8 mouse cellular contexts compared by ENCODE assay signal in the genomic region with DNA sequence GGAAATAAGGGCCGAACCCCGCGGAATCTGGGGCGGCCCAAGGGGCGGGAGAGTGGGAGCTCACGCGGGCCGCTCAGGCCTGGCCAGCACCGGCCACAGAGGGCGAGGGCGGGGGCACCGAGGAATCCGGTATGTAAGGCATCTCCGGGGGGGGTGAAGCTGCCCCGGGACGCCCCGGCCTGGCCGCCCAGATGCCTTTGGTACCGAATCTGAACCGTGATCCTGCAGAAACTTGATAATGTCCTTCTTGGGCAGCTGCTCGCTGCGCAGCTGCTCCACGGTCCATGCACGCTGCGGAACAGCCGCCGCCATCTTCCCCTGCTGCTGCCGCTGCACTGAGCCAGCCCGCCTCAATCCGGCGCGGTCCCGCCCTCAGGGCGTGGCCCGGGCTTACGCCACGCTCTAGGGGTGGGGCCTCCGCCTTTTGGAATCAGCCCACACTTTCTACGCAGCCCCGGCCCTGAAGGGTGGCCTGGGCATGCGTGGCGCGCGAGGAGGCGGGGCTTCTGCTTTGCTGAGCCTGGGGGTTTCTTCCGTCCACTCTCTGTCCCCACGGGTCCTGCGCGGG. TPM values are rescaled to one million over a fixed set of nuclear protein-coding genes. Genes with fewer than 3 reads are reported as not detected.
DNase-seq lines count a peak whose midpoint lies in the region; ATAC-seq lines count a peak whose summit lies in the region.

A gene (minus strand): TSS at position 397 of the 568 bp plus-strand sequence.

- H3K4me3 ChIP-seq in brown adipose tissue, adult 24 weeks (ENCODE audit: insufficient read depth, low read depth, low read length) = peak within 1 kb of the TSS; percentile 94
- peak within 1 kb of the TSS; percentile 93 for H3K4me3 ChIP-seq in heart, embryonic 13.5 days
- H3K4me3 ChIP-seq in liver, embryonic 12.5 days = peak within 1 kb of the TSS; percentile 94
- peak within 1 kb of the TSS; percentile 88 for H3K4me3 ChIP-seq in stomach, embryonic 15.5 days (replicated peaks)

- ATAC-seq in heart, embryonic 13.5 days (ENCODE audit: extremely low read depth, insufficient number of reproducible peaks, low FRiP score, low TSS enrichment) = peak; percentile 99
- ATAC-seq in liver, embryonic 12.5 days = peak; percentile 98
- ATAC-seq in stomach, embryonic 15.5 days (ENCODE audit: insufficient read depth, low FRiP score, low read depth) = peak; percentile 99

- H3K4me2 ChIP-seq in heart, embryonic 13.5 days = peak within 1 kb of the TSS; percentile 95
- peak within 1 kb of the TSS; percentile 86 for H3K4me2 ChIP-seq in liver, embryonic 12.5 days
- H3K4me2 ChIP-seq in stomach, embryonic 15.5 days = peak within 1 kb of the TSS; percentile 76

- H3K27me3 ChIP-seq in heart, embryonic 13.5 days (replicated peaks) = no peaks in the 10 kb centered on the region
- H3K27me3 ChIP-seq in liver, embryonic 12.5 days (replicated peaks) = no peaks in the 10 kb centered on the region
- no peaks in the 10 kb centered on the region for H3K27me3 ChIP-seq in stomach, embryonic 15.5 days (replicated peaks)

- H3K4me1 ChIP-seq in brown adipose tissue, adult 24 weeks (ENCODE audit: control insufficient read depth, insufficient read depth, insufficient read length, low read length) = peaks cover 2% of the 10 kb centered on the region
- H3K4me1 ChIP-seq in heart, embryonic 13.5 days = peaks cover 48% of the 10 kb centered on the region
- H3K4me1 ChIP-seq in liver, embryonic 12.5 days = peaks cover 48% of the 10 kb centered on the region
- peaks cover 12% of the 10 kb centered on the region; the same call in 1 of the 2 replicates for H3K4me1 ChIP-seq in stomach, embryonic 15.5 days

- H3K36me3 ChIP-seq in heart, embryonic 13.5 days = peaks cover 17% of the 10 kb centered on the region
- peaks cover 16% of the 10 kb centered on the region for H3K36me3 ChIP-seq in liver, embryonic 12.5 days
- 0 out of 2 replicates have a peak, but pooled peaks cover 1% of the 10 kb centered on the region for H3K36me3 ChIP-seq in stomach, embryonic 15.5 days

- peak; percentile 99 for DNase-seq in CD4-positive, CD25-positive, alpha-beta regulatory T cell, adult 2 months (ENCODE audit: low read depth, low spot score)
- peak; percentile 30 for DNase-seq in fat pad, adult 2 months (ENCODE audit: extremely low read depth, low read depth, low spot score)
- DNase-seq in kidney, postnatal 10 days = peak; percentile 98
- DNase-seq in natural killer cell, adult 2 months (ENCODE audit: low spot score in 2 of 2) = peak; percentile 97

- H3K9me3 ChIP-seq in heart, embryonic 13.5 days = no peaks in the 10 kb centered on the region
- H3K9me3 ChIP-seq in liver, embryonic 12.5 days (replicated peaks) = no peaks in the 10 kb centered on the region
- no peaks in the 10 kb centered on the region for H3K9me3 ChIP-seq in stomach, embryonic 15.5 days

- H3K9ac ChIP-seq in heart, embryonic 13.5 days = peak within 1 kb of the TSS; percentile 93
- peak within 1 kb of the TSS; percentile 91 for H3K9ac ChIP-seq in liver, embryonic 12.5 days
- H3K9ac ChIP-seq in stomach, embryonic 15.5 days = peak within 1 kb of the TSS; percentile 76

- H3K27ac ChIP-seq in brown adipose tissue, adult 24 weeks (replicated peaks; ENCODE audit: low read depth, low read length) = peak within 1 kb of the TSS; percentile 96
- peak within 1 kb of the TSS; percentile 93 for H3K27ac ChIP-seq in heart, embryonic 13.5 days (replicated peaks)
- H3K27ac ChIP-seq in liver, embryonic 12.5 days = peak within 1 kb of the TSS; percentile 85
- peak within 1 kb of the TSS; percentile 96 for H3K27ac ChIP-seq in stomach, embryonic 15.5 days

- WGBS in heart, embryonic 13.5 days = under 1% methylated on average over 49 of the region's 49 CpGs
- WGBS in liver, embryonic 12.5 days (ENCODE audit: insufficient replicate concordance) = under 1% methylated on average over 49 of the region's 49 CpGs
- WGBS in stomach, embryonic 15.5 days = under 1% methylated on average over 49 of the region's 49 CpGs

RNA-seq across cellular contexts. Expression of the gene that starts here (rescaled TPM):
- polyA plus RNA-seq in brown adipose tissue, adult 24 weeks (2012; ENCODE audit: insufficient read depth, insufficient read length, missing spikeins) = 136 and 207 TPM in 2 replicates
- polyA plus RNA-seq in heart, embryonic 13.5 days (2015; fragmentation: Nextera tagmentation; extraction: Ambion mirVana) = 476 and 518 TPM in 2 replicates
- polyA plus RNA-seq in liver, embryonic 12.5 days (2016; fragmentation: Nextera tagmentation; extraction: Ambion mirVana) = 226 and 234 TPM in 2 replicates
- polyA plus RNA-seq in stomach, embryonic 15.5 days (2015; fragmentation: Nextera tagmentation; extraction: Ambion mirVana) = 343 and 346 TPM in 2 replicates

Comparison
In these comparisons a context has a peak if more than half of its experiments do, and no peak if none do; other contexts are left out.
1. Peak in every context shown above with its lines: DNase-seq, ATAC-seq, H3K4me3 ChIP-seq and H3K27ac ChIP-seq.
2. DNase-seq: peak in every context shown above with its lines; median percentile 99 in CD4-positive, CD25-positive, alpha-beta regulatory T cell, adult 2 months; 98 in kidney, postnatal 10 days; 97 in natural killer cell, adult 2 months; 30 in fat pad, adult 2 months.